Mouse (Mus musculus): ENCODE measurements around the gene Fam171a2. TPM values are rescaled to one million over a fixed set of nuclear protein-coding genes. Genes with fewer than 3 reads are reported as not detected.

Gene Fam171a2
- total and polyA plus RNA-seq, 2 experiments from 2014 or later: 1.7 to 40.8 TPM

DNA sequence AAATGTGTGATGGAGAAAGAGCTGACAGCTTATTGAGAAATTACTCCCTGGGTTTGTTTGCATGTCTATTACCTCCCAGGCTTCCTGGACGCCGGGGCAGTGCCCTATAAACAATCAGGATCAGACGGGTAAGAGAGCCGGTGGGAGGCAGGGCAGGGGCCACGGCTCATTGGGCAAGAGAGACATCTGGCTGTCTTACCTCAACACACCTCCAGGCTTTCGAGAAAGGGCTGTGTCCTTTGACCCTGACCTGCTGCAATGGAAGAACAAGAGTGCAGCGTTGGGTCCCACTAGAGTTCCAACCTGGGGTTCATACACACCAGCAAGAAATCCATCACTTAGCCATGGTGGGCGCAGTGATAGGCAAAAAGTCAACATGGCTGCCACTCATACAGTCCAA is 25.9 kb downstream of the Fam171a2 start:
- DNase-seq (ENCODE audit: low spot score): no peak
- peaks cover 3% of the 10 kb centered on the region; the same call in 1 of the 2 replicates for H3K9me3 ChIP-seq (replicated peaks; ENCODE audit: control insufficient read depth, low read length)
- no peak overlapping the region for H3K9ac ChIP-seq (replicated peaks; ENCODE audit: low read depth, low read length)
- 58% methylated on average over 8 of the region's 8 CpGs for WGBS
- H3K4me2 ChIP-seq (ENCODE audit: low read depth, low read length): no peak overlapping the region
- H3K4me1 ChIP-seq (ENCODE audit: control insufficient read depth, insufficient read depth): no peaks in the 10 kb centered on the region
- H3K36me3 ChIP-seq (replicated peaks; ENCODE audit: control insufficient read depth, insufficient read depth, low read length): no peaks in the 10 kb centered on the region
- H3K27me3 ChIP-seq (ENCODE audit: control insufficient read depth, insufficient read depth, low read length): no peaks in the 10 kb centered on the region
- no peak overlapping the region for H3K4me3 ChIP-seq (ENCODE audit: low read depth, low read length)
- no peak for ATAC-seq (ENCODE audit: insufficient read depth, low read depth)
- TF ChIP-seq EP300 (IDR thresholded peaks at IDR 0.05; ENCODE audit: low read depth) (no peak), CTCF (IDR thresholded peaks at IDR 0.05; ENCODE audit: low read depth) (no peak)
- no peak overlapping the region for H3K27ac ChIP-seq (ENCODE audit: low read depth)

DNA sequence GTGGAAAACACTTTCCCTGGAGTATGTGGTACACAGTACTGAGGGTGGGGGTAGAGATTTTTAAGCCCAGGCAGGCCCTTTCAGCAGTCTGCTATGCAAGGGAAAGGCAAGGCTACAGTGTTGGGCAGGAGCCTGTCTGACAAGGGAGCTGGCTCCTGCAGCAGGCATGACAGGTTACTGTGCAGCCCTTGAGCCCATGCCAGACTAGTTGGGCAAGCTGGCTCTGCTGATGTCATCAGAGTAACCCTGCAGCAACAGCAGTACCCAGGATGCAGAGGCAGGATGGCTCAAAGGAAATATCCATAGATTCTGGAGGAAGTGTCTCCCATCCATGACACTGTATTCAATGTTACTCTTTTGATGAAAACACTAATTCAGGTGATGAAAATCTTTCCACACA is 28.6 kb downstream of the Fam171a2 start:
- H3K9me3 ChIP-seq (replicated peaks; ENCODE audit: control insufficient read depth, low read length): peaks cover 3% of the 10 kb centered on the region; the same call in 1 of the 2 replicates
- H3K4me2 ChIP-seq (ENCODE audit: low read depth, low read length): no peak overlapping the region
- H3K4me1 ChIP-seq (ENCODE audit: control insufficient read depth, insufficient read depth): no peaks in the 10 kb centered on the region
- H3K27ac ChIP-seq (ENCODE audit: low read depth): no peak overlapping the region
- H3K9ac ChIP-seq (replicated peaks; ENCODE audit: low read depth, low read length): no peak overlapping the region
- no peak for TF ChIP-seq CTCF (IDR thresholded peaks at IDR 0.05; ENCODE audit: low read depth)
- TF ChIP-seq EP300 (IDR thresholded peaks at IDR 0.05; ENCODE audit: low read depth): no peak
- no peaks in the 10 kb centered on the region for H3K36me3 ChIP-seq (replicated peaks; ENCODE audit: control insufficient read depth, insufficient read depth, low read length)
- H3K27me3 ChIP-seq (ENCODE audit: control insufficient read depth, insufficient read depth, low read length): no peaks in the 10 kb centered on the region
- H3K4me3 ChIP-seq (ENCODE audit: low read depth, low read length): no peak overlapping the region
- DNase-seq (ENCODE audit: low spot score): no peak
- no peak for ATAC-seq (ENCODE audit: insufficient read depth, low read depth)

DNA sequence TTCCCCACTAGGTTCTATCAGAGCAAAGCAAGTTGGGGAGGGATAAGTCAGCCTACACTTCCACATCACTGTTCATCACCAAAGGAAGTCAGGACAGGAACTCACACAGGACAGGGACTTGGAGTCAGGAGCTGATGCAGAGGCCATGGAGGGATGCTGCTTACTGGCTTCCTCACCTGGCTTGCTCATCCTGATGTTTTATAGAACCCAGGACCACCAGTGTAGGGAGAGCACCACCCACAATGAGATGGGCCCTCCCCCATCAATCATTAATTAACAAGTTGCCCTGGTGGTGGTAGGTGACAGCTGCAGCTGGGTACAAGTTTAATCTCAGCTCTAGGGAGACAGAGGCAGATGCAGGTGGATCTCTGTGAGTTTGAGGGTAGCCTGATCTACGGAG is 30.3 kb downstream of the Fam171a2 start:
- no peak for DNase-seq (ENCODE audit: low spot score)
- no peak for TF ChIP-seq EP300 (IDR thresholded peaks at IDR 0.05; ENCODE audit: low read depth)
- TF ChIP-seq CTCF (IDR thresholded peaks at IDR 0.05; ENCODE audit: low read depth): no peak

DNA sequence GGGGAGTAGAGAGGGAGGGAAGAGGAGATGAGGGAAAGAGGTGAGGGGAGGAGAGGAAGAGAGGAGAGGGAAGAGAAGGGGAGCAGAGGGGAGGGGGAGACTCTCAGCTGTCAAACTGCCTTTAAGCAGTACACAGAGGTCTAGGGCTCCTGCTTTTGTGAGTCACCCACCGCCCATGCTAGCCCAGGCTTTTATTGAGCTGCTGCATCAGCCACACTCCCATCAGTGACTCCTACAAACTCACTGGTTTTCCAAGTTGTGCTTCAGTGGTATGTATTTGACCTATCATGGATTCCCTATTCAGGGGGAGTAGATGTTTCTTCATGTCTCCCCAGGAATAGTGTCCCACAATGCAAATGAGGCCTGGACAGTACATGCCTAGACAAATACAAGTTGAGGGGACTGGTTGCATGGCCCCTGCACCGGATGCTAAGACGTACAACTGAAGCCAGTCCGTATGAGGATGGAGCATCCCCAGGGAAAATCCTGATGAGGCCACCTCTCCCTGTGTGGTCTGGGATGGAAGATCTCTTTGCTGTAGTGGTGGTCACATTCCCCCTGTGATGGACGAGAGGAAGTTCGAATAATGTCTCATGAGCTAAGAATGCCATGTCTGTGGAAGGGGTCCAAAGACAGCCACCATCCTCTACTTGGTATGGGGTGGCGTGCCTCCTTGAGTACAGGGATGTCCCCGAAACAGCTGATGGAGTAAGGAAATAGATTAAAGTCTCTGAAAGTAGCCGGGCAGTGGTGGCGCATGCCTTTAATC is 32.3 kb downstream of the Fam171a2 start:
- H3K4me3 ChIP-seq (ENCODE audit: low read depth, low read length): no peak overlapping the region
- no peaks in the 10 kb centered on the region for H3K36me3 ChIP-seq (replicated peaks; ENCODE audit: control insufficient read depth, insufficient read depth, low read length)
- ATAC-seq (ENCODE audit: insufficient read depth, low read depth) (no peak), DNase-seq (ENCODE audit: low spot score) (no peak)
- H3K27ac ChIP-seq (ENCODE audit: low read depth): no peak overlapping the region
- no peak overlapping the region for H3K9ac ChIP-seq (replicated peaks; ENCODE audit: low read depth, low read length)
- no peak overlapping the region for H3K4me2 ChIP-seq (ENCODE audit: low read depth, low read length)
- H3K4me1 ChIP-seq (ENCODE audit: control insufficient read depth, insufficient read depth): 0 out of 2 replicates have a peak, but pooled peaks cover 3% of the 10 kb centered on the region
- 0 out of 2 replicates have a peak, but pooled peaks cover 3% of the 10 kb centered on the region for H3K9me3 ChIP-seq (replicated peaks; ENCODE audit: control insufficient read depth, low read length)
- TF ChIP-seq CTCF (IDR thresholded peaks at IDR 0.05; ENCODE audit: low read depth) (no peak), EP300 (IDR thresholded peaks at IDR 0.05; ENCODE audit: low read depth) (no peak)
- no peaks in the 10 kb centered on the region for H3K27me3 ChIP-seq (ENCODE audit: control insufficient read depth, insufficient read depth, low read length)
- WGBS: 62% methylated on average over 10 of the region's 10 CpGs

More for the DNA sequence above, 30.3 kb downstream of the Fam171a2 start:
- no peak for ATAC-seq (ENCODE audit: insufficient read depth, low read depth)
- Histone ChIP-seq H3K9me3 (replicated peaks; ENCODE audit: control insufficient read depth, low read length) (peaks cover 3% of the 10 kb centered on the region; the same call in 1 of the 2 replicates), H3K27me3 (ENCODE audit: control insufficient read depth, insufficient read depth, low read length) (no peaks in the 10 kb centered on the region), H3K4me3 (ENCODE audit: low read depth, low read length) (no peak overlapping the region), H3K9ac (replicated peaks; ENCODE audit: low read depth, low read length) (no peak overlapping the region), H3K27ac (ENCODE audit: low read depth) (no peak overlapping the region), H3K4me2 (ENCODE audit: low read depth, low read length) (no peak overlapping the region), H3K36me3 (replicated peaks; ENCODE audit: control insufficient read depth, insufficient read depth, low read length) (no peaks in the 10 kb centered on the region), H3K4me1 (ENCODE audit: control insufficient read depth, insufficient read depth) (no peaks in the 10 kb centered on the region)
- 77% methylated on average over 1 of the region's 1 CpGs for WGBS

DNA sequence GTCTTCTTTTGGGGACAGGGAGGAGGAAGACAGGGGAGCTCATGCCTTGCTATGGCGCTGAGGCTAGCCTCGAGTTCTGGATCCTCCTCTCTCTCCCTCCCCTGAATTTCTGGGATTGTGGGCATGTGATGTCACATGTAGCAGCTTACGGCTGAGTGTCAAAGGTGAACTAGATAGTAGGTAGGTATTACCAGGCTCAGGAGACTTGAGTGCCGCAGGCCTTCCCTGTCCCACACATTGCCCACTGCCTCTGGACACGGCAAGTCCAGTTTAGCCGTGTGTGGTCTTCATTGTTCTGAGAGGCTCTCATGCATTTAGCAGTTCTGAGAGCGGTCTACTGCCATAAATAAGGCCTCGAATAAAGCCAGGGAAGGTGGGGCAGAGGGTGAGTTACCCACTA is 34.4 kb downstream of the Fam171a2 start:
- Histone ChIP-seq H3K9ac (replicated peaks; ENCODE audit: low read depth, low read length) (no peak overlapping the region), H3K9me3 (replicated peaks; ENCODE audit: control insufficient read depth, low read length) (no peaks in the 10 kb centered on the region), H3K4me2 (ENCODE audit: low read depth, low read length) (no peak overlapping the region), H3K27ac (ENCODE audit: low read depth) (no peak overlapping the region), H3K4me1 (ENCODE audit: control insufficient read depth, insufficient read depth) (0 out of 2 replicates have a peak, but pooled peaks cover 3% of the 10 kb centered on the region), H3K4me3 (ENCODE audit: low read depth, low read length) (no peak overlapping the region), H3K27me3 (ENCODE audit: control insufficient read depth, insufficient read depth, low read length) (no peaks in the 10 kb centered on the region), H3K36me3 (replicated peaks; ENCODE audit: control insufficient read depth, insufficient read depth, low read length) (no peaks in the 10 kb centered on the region)
- WGBS: 73% methylated on average over 8 of the region's 8 CpGs
- no peak for DNase-seq (ENCODE audit: low spot score)
- no peak for TF ChIP-seq EP300 (IDR thresholded peaks at IDR 0.05; ENCODE audit: low read depth)
- TF ChIP-seq CTCF (IDR thresholded peaks at IDR 0.05; ENCODE audit: low read depth): no peak
- no peak for ATAC-seq (ENCODE audit: insufficient read depth, low read depth)
